Mouse (Mus musculus) kidney, postnatal 4 days (tissue): Measurements from ENCODE around the gene Padi2.

Source experiments
- DNase-seq, 2 experiments: peaks; one replicate each; pipeline ENCODE4 v3.0.0; 2021; ENCODE audit warnings: mixed read lengths in 2 of 2

Gene Padi2

DNA sequence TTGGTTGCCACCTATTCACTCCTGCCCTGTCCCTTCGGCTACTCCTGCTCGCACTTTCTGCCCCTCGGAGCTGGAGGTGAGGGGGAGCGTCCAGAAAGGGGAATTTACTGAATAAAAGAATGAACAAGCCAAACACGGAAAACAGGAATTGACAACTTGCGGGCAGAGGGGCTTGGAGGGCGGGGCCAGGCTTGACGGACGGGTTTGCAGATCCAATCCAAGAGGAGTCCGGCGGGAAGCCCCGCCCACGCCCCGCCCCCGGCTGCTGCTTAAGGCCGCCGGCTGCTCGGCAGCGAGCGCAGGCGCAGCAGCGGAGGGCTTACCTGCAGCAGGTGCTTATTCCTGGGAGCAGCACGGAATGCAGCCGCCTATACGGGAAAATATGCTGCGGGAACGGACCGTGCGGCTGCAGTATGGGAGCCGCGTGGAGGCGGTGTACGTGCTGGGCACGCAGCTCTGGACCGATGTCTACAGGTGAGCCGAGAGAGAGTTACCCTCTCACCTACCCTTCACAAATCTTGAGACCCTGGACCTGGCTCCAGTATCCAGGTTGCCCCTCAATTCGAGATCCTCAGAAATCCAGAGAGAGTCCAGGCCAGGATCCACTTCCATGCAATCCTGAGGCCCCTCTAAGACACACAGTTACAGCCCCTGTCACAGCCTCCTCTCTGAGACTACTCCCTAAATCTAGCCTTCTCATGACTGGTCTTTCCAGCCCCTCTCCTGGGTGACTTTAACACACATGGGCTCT lies at the start of gene Padi2:
TSS of gene Padi2 (plus strand) at position 269 of the 751 bp plus-strand sequence.
- peak; percentile 89 to 92 for DNase-seq

DNA sequence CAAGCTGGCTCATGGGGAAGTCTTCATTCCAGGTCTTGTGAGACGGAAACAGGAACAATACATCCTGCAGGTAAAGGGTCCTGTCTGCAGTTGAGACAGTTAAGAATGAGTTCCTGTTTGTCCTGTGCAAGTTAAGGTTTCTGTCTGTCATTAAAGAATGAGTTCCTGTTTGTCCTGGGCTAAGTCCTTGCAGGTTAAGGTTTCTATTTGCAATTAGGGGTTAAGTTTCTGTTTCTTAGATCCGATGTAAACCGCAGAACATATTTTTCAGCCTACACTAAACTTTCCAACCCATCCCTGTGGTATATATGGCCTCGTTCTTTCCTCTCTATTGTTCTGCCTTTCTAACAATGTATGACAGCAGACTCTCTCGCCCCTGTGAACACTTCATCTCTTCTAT lies 49.1 kb upstream of the Padi2 start:
- DNase-seq, result no peak

DNA sequence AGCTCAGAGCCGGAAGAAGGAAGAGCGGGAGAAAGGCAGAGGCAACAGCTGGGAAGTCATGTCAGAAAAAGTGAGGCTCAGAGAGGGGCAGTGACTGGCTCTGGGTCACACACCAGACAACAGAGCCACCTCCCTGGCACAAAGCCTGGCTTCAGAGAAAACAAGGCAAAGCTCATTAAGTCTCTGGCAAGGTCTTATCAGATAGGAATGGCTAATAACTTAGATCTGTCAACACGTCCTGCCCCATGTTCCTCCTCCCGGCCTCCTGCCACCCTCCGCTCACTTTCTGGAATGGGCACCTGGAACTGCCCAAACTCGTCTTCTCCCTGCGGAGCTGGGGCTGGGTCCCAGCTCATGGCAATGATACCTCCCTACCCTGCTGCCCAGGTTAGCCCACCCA lies 48.3 kb upstream of the Padi2 start:
- no peak for DNase-seq

DNA sequence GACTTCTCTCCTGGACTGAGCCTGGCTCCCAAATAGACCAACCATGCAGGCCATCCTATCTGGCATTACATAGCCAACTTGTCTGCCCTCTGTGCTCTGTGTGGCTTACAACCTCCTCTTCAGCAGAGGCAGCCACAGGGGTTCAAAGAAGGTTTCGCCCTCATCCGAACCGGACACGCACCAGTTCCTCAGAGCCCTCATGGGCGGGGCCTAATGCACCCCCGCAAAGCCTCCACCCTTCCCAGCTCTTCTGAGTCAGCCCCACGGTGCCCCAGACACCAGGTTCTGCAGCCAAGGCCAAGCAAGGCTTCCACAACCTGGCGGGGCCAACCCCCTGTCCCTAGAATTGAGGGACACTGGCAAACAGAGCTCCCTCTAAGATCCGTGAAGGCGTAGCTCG lies 46.9 kb upstream of the Padi2 start:
- DNase-seq, result no peak

DNA sequence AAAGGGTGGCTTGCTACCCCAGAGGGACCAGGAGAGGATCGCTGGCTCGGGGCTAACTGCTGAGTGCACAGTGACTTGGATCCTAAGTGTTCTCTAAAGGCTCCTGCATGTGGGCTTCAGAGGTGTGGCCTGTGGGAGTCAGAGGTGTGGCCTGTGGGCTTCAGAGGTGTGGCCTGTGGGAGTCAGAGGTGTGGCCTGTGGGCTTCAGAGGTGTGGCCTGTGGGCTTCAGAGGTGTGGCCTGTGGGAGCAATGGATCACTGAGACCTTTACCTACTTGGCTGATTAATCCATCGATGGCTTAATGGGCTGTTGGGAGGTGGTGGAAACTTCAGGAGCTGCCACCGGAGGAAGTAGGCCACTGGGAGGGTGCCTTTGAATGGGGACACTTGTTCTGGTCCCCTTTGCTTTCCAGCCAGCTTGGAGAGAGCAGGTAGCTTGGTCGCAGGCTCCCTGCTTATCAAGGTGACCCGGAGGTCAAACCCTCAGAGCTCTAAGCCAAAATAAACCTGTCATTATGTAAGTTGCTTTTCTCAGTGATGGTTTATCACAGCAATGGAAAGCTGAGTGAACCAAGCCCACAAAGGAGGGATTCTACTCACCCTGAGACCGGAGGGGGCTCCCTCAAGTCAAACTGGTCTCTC lies 45.9 kb upstream of the Padi2 start:
- DNase-seq, result peak; percentile 19 to 27

DNA sequence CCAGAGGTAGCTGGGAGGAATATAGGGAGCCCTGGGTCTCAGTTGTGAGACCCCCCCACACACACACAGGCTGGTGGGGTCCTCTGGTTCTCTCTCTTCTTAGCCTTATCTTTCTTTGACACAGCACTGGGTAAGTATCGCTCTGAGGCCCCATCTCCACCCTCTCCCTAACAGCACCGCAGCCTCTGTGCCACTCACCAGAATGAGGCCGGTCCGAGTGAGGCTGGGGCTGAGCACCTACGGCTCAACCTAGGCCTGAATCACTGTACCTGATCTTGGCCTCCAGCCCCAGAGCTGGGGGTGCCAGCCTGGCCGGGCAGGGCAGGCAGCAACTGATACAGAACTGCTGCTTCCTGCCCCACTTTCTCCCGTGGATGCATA lies 45.4 kb upstream of the Padi2 start:
- DNase-seq, result no peak

DNA sequence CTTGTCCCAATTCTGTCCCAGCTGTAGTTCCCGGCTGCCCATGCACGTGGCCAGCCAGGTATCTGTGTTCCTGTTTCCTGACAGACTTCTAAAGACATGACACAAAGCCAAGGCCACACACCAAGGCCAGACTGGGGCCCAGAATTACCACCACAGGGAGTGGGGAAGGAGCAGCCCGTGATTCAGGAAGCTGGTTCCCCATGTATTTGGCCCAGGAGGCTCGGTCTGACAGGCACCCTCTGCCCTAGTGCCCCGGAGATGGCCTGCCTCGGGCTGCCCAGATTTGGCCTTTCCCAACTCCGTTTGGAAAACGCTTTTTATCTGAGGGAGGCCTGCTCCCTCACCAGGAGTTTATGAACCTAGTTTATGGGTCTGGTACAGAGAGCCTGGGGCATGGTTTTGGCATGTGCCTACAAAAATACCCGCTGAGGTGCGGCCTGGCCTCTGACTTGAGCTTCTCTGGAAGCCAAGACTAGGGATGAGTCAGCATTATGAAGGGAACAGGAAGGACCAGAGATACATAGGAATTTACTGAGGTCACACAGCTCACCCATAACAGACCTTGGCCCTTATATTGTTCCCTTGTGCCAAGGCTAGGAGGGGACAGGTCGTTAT lies 44.0 kb upstream of the Padi2 start:
- DNase-seq, result no peak

DNA sequence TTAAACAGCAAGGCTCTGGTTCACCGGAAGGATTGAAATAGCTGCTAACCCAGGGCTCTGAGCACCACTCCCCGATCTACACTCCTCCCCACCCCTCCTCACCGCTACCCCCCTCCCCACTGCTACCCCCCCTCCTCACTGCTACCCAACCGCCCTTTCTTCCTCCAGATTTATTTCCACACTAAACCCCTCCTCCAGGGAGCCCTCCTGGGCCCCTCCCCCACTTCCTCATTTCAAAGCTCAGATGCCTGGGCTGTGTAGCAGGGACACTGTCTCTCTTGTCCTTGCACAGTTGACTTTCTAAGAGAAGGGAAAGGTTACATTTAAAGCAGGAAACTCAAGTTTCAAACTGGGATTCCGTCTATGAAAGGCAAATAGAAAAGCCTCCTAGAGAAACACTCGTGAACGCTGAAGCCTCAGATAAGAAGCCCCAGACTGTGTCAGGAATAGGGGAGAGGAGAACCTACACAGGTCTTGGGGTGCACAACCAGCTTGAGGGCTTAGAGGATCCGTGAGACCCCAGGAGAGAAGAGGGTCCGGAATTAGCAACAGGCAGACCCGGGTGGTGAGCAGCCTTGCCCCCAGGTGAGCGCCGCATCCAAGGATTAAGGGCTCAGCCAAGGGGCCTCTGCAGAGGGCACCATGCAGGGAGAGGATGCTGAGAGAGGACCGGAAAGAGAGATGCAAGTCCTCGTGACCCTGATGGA lies 37.5 kb upstream of the Padi2 start:
- DNase-seq, result peak; percentile 20 to 35

DNA sequence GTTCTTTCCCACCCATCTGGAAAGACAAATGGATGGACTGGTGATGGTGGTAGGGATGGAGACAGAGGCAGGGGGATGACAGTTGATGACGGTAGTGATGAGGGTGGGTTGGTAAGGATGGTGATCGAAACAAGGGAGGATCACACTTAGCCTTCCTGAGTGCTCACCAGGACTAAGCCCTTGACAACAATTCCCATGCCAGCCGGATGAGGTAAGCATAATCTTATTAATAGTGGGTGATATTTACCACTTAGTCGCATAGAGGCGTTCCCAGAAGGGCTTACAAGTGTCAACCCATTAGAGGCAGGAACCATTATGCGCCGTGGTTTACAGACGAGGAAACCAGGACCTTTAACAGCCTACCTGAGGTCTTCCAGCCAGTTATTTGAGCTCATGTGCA lies 36.2 kb upstream of the Padi2 start:
- DNase-seq, result no peak

DNA sequence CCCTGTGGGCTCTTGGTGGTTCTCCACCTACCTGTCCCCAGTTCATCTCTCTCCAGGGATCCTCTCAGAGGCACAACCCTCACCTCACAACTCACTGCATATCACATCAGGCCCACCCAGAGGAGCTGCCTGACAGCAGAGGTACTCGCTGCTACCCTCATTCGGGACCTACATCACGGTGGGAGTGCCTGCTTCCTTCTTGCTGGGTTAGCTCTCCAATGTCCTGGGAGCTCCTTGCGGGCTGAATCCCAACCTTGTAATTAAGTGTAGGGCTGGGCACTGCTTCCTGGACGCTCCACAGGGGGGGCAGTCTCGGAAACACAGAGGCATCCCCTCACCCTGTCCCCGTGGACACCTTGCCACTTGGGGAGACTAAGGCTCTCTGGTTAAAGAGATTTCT lies 35.3 kb upstream of the Padi2 start:
- DNase-seq, result no peak

DNA sequence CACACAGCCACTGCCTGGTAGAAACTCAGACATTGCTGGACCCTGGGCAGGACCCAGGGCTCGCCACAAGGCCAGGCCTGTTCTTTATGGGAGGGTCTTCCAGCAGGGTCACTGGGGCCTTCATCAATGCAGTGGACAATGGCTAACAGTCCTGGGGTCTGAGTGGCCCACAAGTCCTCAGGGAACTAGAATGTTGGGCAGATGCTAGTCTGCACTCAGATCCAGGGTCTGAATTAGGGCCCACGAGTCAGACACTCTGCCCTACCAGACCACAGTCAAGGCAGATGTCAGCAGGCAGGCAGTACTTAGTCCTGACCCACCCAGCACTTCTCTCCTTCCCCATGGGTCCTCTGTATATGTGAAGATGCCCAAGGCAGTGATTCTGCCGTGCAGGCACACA lies 34.8 kb upstream of the Padi2 start:
- no peak for DNase-seq

DNA sequence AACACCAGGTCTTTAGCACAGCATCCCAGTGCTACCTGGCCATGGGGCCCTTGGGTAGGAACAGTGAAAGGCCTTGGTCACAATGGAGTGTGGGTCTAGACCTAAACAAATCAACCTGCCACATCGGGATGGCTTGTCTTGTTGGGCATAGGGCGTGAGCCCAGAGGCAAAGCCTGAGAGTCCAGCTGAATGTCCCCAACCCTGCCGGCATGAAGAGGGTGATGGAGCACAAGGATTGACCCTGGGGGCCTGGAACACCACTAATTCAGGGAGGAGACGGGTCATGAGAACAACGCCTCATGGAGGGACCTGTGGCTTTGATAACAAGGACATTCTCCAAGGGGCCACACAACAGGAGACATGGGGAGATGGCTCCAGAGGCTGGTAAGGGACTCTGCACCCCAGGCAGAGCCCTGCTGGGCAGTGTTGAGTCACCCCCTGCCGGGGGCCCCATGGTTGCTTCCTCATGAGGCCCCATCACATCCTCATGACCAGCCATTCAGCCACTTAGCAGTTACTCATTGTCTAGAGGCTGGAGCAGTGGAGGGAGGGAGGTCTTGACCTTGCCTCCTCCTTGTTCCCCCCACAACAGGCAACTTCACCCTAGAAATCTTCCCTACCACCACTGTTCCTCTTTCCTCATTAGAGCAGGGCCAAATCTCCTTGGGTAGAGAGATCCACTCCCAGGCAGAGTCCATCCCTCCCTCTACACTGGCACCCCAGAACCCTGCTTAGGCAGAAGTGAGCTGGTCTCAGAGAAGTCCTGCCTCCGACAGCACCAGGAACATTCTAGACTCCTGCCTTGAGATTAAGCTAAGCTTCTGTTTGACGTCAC lies 34.1 kb upstream of the Padi2 start:
- peak; percentile 4 to 25 for DNase-seq

DNA sequence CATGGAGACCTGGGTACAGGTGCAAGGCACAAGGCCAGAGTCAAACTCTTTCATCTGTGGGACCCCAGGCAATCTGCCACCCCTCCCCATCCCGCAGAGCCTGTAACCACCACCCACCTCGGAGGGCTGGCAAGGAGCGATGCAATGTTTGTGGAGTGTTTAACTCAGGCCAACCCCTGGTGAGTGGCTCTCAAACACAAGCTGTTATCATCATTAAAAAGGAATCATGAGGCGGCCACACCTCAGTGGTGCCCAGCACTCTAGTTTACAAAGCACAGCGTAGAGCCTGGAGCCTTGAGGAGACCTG lies 33.5 kb upstream of the Padi2 start:
- DNase-seq, result peak in 1 of 2 experiments; percentile 1

DNA sequence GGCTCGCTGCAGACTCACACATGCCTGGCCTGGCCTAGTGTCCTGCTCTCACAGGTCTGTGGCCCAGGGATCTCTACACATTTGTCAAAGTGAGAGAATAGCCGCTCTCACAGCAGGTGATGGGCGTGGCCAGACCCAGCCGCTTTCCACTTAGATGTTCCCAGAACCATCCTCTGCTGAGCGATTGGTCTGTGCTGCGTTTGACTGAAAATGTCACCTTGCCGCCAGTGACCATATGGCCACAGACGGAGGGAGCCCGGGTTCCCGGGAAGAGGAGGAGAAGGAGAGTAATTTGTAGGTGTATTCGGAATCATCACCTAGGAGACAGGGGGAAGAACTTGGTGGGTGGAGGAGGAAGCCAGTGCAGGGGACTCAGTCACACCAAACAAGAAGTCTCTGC lies 33.1 kb upstream of the Padi2 start:
- DNase-seq, result no peak

DNA sequence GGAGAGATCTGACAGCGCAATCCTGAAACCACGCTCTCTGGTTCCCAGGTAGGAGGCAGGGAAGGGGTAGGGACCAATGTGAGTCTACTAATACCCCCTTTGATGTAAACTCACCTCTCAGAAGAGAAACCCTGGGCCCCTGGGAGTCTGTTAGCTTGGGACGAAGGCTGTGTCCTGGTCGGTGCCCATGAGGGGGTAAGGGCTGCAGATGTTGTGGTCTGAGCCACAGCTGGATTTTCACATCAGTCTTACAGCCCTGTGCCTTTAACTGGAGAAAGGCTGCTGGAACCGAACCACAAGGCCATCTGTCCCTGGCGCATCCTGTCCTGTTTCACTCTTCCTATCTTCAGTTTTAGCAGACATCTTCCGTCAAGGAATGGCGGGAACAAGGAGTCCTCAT lies 30.0 kb upstream of the Padi2 start:
- no peak for DNase-seq

DNA sequence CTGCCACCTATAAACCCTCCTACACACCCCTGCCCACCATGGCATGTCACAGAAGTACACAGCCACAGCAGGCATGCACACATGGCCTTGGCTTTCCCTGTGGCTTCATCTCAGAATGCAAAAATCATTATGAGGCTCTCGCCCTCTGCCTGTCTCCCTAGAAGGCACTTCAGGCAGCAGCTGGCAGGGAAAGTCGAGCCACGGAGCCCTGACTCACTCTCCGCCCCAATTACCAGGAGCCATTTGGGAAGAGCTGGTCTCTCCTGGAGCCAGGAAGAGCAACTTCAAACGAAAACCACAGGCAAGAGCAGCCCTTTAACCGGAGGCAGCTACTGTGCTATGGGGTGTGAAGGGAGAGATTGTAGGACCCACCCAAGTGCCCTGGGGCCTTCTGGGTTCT lies 29.5 kb upstream of the Padi2 start:
- no peak for DNase-seq

DNA sequence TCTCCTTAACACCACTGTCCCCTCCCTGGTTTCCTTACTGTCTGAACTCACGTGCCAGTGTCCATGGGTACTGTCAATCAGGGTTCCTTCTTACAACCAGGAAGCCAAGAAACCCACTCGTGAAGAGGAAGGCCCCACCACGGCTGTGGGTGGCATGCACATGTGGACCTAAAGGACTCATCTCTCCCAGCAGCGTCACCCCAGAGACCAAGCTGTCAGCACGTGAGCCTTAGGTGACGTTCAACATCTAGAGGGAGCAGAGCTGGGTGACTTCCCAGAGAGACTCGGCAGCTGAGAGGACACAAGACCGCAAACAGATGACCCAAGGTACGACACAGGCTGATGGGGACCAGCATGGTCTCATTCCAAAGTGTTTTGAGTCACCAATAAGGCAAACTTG lies 28.7 kb upstream of the Padi2 start:
- no peak for DNase-seq

DNA sequence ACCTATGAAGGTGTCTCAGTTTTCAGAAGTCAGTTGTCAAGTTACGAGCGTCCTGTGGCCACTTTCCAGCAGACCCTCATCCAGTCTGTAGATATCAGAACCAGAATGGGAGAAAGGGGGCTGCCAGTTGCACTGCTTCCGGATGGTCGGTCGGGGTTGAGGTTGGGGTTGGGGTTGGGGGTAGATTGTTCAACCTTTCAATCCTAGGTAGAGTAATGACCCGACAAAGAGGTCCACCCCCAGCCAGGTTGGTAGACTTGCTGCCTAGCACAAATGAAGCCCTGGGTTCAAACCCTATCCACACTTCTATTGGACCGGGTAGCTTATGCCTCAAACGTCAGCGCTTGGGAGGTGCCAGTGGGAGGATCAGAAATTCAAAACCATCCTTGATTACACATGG lies 27.5 kb upstream of the Padi2 start:
- DNase-seq, result no peak

DNA sequence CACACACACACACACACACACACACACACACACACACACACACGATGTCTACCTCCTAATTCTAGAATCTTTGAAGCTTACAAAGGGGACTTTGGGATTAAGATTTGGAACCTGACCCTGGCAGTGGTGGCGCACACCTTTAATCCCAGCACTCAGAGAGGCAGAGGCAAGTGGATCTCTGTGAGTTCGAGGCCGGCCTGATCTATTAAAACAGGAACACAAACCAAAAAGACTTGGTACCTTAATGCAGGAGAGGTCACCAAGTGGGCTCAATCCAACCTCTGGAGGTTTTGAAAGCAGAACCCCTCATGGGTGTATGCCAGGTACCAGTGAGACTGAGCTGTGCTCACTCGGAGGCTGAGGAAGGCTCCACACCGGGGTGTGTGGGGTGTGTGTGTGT lies 27.0 kb upstream of the Padi2 start:
- no peak for DNase-seq

DNA sequence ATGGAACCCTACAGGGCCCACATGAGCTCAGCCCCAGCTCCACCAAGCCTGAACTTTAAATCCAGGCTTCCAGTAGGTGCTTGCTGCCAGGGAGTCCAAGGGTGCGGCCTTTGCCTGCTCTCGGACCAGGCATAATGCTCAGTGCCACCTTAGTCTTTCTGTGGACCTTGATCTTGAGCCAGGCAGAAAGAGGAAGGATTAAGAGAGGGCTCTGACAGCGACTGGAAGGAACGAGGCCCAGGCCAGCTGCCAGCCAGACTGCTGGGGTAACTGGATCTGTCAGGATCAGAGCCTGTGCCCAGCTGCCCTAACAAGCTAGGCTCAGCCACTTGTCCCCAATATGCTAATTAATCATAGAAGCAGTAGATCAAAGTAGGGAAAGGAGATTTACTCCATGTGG lies 26.4 kb upstream of the Padi2 start:
- peak; percentile 16 to 48 for DNase-seq

DNA sequence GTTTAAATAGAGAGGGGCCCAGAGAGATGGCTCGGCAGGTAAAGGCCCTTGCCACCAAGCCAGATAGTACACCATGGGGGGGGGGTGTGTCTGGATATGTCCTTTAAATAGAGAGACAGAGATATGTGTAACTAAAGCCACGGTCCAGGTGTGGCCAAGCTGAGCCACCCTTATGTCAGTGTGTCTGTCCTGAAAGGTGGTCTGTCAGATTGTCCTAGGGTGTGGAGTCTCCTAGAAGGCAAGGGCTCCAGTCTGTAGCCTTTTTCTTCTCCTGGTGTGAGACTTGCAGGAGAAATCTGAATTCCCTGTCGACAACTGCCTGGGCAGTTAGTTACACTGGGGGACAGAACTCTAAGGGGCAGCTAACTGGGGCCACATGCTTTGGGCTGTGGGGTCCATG lies 25.9 kb upstream of the Padi2 start:
- no peak for DNase-seq

DNA sequence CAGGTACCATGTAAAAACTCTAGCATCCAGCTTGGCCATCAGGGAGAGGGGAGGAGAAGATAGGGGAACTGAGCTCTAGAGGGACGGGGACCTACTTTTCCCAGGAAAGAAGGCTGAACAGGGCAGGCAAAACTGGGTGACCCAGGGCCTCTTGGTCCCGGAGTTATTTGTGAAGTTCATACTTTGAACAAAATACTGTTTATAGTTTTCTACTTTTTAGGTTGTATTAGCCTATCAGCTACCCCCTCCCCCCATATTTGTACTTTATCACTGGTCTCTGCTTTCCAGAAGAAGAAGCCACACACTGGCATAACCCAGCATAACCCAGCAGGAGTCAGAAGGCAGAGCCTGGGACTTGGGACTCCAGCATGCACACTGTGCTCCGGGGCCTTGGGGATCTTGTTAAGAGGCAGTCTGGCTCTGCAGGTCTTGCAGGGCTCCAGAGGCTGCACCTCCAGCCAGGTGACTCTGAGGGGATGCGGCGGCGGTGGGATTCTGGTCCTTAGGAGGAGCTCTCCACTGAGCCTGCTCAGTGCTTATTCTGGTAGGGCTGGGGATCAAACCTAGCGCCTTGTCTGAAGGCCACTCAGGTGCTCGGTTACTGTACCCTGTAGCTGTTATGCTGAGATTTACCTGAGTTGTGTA lies 25.0 kb upstream of the Padi2 start:
- DNase-seq, result no peak

DNA sequence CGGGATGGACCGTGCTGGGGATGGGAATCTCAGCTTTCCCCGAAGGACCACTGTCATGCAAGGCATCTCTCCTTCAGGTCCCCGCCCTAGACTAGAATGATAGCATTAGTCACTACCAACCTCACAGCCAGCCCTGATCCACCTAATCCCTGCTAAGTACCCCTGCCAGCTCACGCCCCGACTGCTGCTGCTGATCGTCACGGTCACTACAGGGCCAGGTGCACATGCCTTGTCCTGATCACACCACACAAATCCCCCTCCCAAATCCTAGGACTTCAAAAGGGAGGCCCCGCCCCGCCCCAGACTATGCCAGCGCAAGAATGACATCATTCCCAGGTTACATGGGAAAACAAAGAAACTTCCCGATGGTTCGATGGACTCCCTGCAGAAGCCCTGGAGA lies 24.4 kb upstream of the Padi2 start:
- no peak for DNase-seq
